Mouse (Mus musculus) embryonic facial prominence, embryonic 13.5 days (tissue): ENCODE measurements around the gene Plekhh2. TPM values are rescaled to one million over a fixed set of nuclear protein-coding genes. Genes with fewer than 3 reads are reported as not detected.
"Not testable (repeated sequence)": the region's sequence is repeated elsewhere in the genome, so short reads cannot be mapped to it uniquely, and the experiment has no call there.

Experiments used
- ATAC-seq: fragments of 200-750 bp; cut with Nextera tagmentation; 2 replicates; pipeline ENCODE4 v1.8.0; 2017; ENCODE audit warnings: low read depth; ENCODE audit not compliant: insufficient number of reproducible peaks, insufficient read depth, low FRiP score, low TSS enrichment
- H3K27ac ChIP-seq: fragments of 300-500 bp; sonication (generic); 2 replicates; pipeline ENCODE4 v1.5.1; 2015; ENCODE audit warnings: moderate library complexity, mild to moderate bottlenecking, inconsistent platforms
- H3K27me3 ChIP-seq: fragments of 300-500 bp; sonication (generic); 2 replicates; pipeline ENCODE4 v1.6.1; 2015; ENCODE audit warnings: mild to moderate bottlenecking, inconsistent platforms
- H3K36me3 ChIP-seq: fragments of 300-500 bp; sonication (generic); 2 replicates; pipeline ENCODE4 v1.6.1; 2015; ENCODE audit warnings: mild to moderate bottlenecking, inconsistent platforms
- H3K4me1 ChIP-seq: fragments of 300-500 bp; sonication (generic); 2 replicates; pipeline ENCODE4 v1.6.1; 2015; ENCODE audit warnings: inconsistent platforms
- H3K4me2 ChIP-seq: fragments of 300-500 bp; sonication (generic); 2 replicates; pipeline ENCODE4 v1.6.1; 2015; ENCODE audit warnings: moderate library complexity, mild to moderate bottlenecking, inconsistent platforms
- H3K4me3 ChIP-seq: fragments of 300-500 bp; sonication (generic); 2 replicates; pipeline ENCODE4 v1.5.1; 2015; ENCODE audit warnings: mild to moderate bottlenecking, inconsistent platforms
- H3K9ac ChIP-seq: fragments of 300-500 bp; sonication (generic); 2 replicates; pipeline ENCODE4 v1.6.1; 2015; ENCODE audit warnings: mild to moderate bottlenecking, inconsistent platforms
- H3K9me3 ChIP-seq: fragments of 300-500 bp; sonication (generic); 2 replicates; pipeline ENCODE4 v1.6.1; 2016; ENCODE audit warnings: inconsistent platforms
- WGBS: fragments of 180-500 bp; shearing (Covaris S2); methylation state at CpG from one replicate; pipeline ENCODE4 v1.1.7; 2015; ENCODE audit warnings: mixed read lengths; 5-methylcytosine and 5-hydroxymethylcytosine counted together
- polyA plus RNA-seq: library from polyadenylated mRNA; unstranded; fragments of >200 nt; fragmentation: Nextera tagmentation; extraction: Ambion mirVana; gene quantifications from 2 replicates; pipeline ENCODE4 v1.2.1, GENCODE M21; 2015

Plekhh2 gene
- polyA plus RNA-seq, 1 experiment from 2014 or later = 9.2 TPM

- peaks cover 5% of the 10 kb centered on the region; the same call in 1 of the 2 replicates for H3K36me3 ChIP-seq
- H3K9ac ChIP-seq = no peak overlapping the region
- H3K4me2 ChIP-seq = no peak overlapping the region
- no peaks in the 10 kb centered on the region for H3K27me3 ChIP-seq
- H3K4me3 ChIP-seq = no peak overlapping the region
- peaks cover 5% of the 10 kb centered on the region; the same call in 1 of the 2 replicates for H3K4me1 ChIP-seq
- no peak for ATAC-seq
- H3K9me3 ChIP-seq = no peaks in the 10 kb centered on the region
- 81% methylated on average over 5 of the region's 5 CpGs for WGBS
- H3K27ac ChIP-seq = no peak overlapping the region
Measured at GRCm38 (mm10) chr17:84550902-84551877, 39.5 kb downstream of the Plekhh2 start.

- no peaks in the 10 kb centered on the region for H3K9me3 ChIP-seq
- H3K27me3 ChIP-seq = no peaks in the 10 kb centered on the region
- H3K9ac ChIP-seq = no peak overlapping the region
- H3K4me3 ChIP-seq = no peak overlapping the region
- WGBS = 71% methylated on average over 5 of the region's 5 CpGs
- no peak overlapping the region; the same call in 1 of the 2 replicates for H3K27ac ChIP-seq
- ATAC-seq = no peak
- peaks cover 5% of the 10 kb centered on the region; the same call in 1 of the 2 replicates for H3K4me1 ChIP-seq
- H3K4me2 ChIP-seq = no peak overlapping the region
- peaks cover 5% of the 10 kb centered on the region; the same call in 1 of the 2 replicates for H3K36me3 ChIP-seq
Measured at GRCm38 (mm10) chr17:84552230-84552629, 40.5 kb downstream of the Plekhh2 start.

- Histone ChIP-seq H3K4me1 (peaks cover 22% of the 10 kb centered on the region), H3K36me3 (peaks cover 37% of the 10 kb centered on the region)
- H3K9ac ChIP-seq, H3K9me3 ChIP-seq, H3K4me3 ChIP-seq, H3K27me3 ChIP-seq, ATAC-seq, H3K4me2 ChIP-seq, H3K27ac ChIP-seq: not testable (repeated sequence)
Measured at GRCm38 (mm10) chr17:84564264-84564663, 52.6 kb downstream of the Plekhh2 start.

GRCm38 (mm10) chr17:84565762-84566161, 54.1 kb downstream of the Plekhh2 start:
- Histone ChIP-seq H3K9me3 (no peaks in the 10 kb centered on the region), H3K4me1 (peaks cover 22% of the 10 kb centered on the region), H3K36me3 (peaks cover 28% of the 10 kb centered on the region), H3K4me2 (no peak overlapping the region), H3K27me3 (no peaks in the 10 kb centered on the region), H3K27ac (peak overlapping the region; percentile 84; the same call in 1 of the 2 replicates), H3K9ac (no peak overlapping the region), H3K4me3 (no peak overlapping the region)
- 92% methylated on average over 6 of the region's 6 CpGs for WGBS
- ATAC-seq = no peak

- ATAC-seq = peak; percentile 86
- peaks cover 22% of the 10 kb centered on the region for H3K4me1 ChIP-seq
- peak overlapping the region; percentile 84 for H3K27ac ChIP-seq
- no peaks in the 10 kb centered on the region for H3K27me3 ChIP-seq
- no peak overlapping the region for H3K4me3 ChIP-seq
- H3K9ac ChIP-seq = peak overlapping the region; percentile 32; the same call in 1 of the 2 replicates
- WGBS = 21% methylated on average over 27 of the region's 27 CpGs
- peaks cover 26% of the 10 kb centered on the region for H3K36me3 ChIP-seq
- no peaks in the 10 kb centered on the region for H3K9me3 ChIP-seq
- H3K4me2 ChIP-seq = peak overlapping the region; percentile 48
Measured at GRCm38 (mm10) chr17:84566773-84567555, 55.3 kb downstream of the Plekhh2 start.

- Histone ChIP-seq H3K27me3 (no peaks in the 10 kb centered on the region), H3K9ac (no peak overlapping the region), H3K4me1 (peaks cover 22% of the 10 kb centered on the region), H3K4me2 (no peak overlapping the region), H3K27ac (no peak overlapping the region), H3K4me3 (no peak overlapping the region), H3K9me3 (no peaks in the 10 kb centered on the region), H3K36me3 (peaks cover 21% of the 10 kb centered on the region)
- ATAC-seq = no peak
- 87% methylated on average over 12 of the region's 12 CpGs for WGBS
Measured at GRCm38 (mm10) chr17:84568807-84569206, 57.1 kb downstream of the Plekhh2 start.

- no peaks in the 10 kb centered on the region for H3K27me3 ChIP-seq
- H3K9ac ChIP-seq = no peak overlapping the region
- ATAC-seq = no peak
- H3K9me3 ChIP-seq = no peaks in the 10 kb centered on the region
- peaks cover 16% of the 10 kb centered on the region for H3K36me3 ChIP-seq
- H3K4me2 ChIP-seq = no peak overlapping the region
- no peak overlapping the region for H3K27ac ChIP-seq
- H3K4me3 ChIP-seq = no peak overlapping the region
- peaks cover 22% of the 10 kb centered on the region for H3K4me1 ChIP-seq
- WGBS = 79% methylated on average over 8 of the region's 8 CpGs
Measured at GRCm38 (mm10) chr17:84569770-84570169, 58.1 kb downstream of the Plekhh2 start.

- peaks cover 14% of the 10 kb centered on the region for H3K36me3 ChIP-seq
- H3K4me3 ChIP-seq = no peak overlapping the region
- no peaks in the 10 kb centered on the region for H3K27me3 ChIP-seq
- no peak overlapping the region for H3K27ac ChIP-seq
- ATAC-seq = no peak
- WGBS = 85% methylated on average over 18 of the region's 18 CpGs
- H3K9me3 ChIP-seq = no peaks in the 10 kb centered on the region
- H3K9ac ChIP-seq = no peak overlapping the region
- no peak overlapping the region for H3K4me2 ChIP-seq
- peaks cover 12% of the 10 kb centered on the region for H3K4me1 ChIP-seq
Measured at GRCm38 (mm10) chr17:84571629-84572028, 59.9 kb downstream of the Plekhh2 start.

GRCm38 (mm10) chr17:84573305-84573704, 61.6 kb downstream of the Plekhh2 start:
- H3K27ac ChIP-seq = no peak overlapping the region
- ATAC-seq = no peak

GRCm38 (mm10) chr17:84573940-84574339, 62.2 kb downstream of the Plekhh2 start:
- Histone ChIP-seq H3K4me2 (no peak overlapping the region), H3K9ac (no peak overlapping the region), H3K27ac (no peak overlapping the region), H3K9me3 (no peaks in the 10 kb centered on the region), H3K36me3 (peaks cover 21% of the 10 kb centered on the region), H3K27me3 (no peaks in the 10 kb centered on the region), H3K4me3 (no peak overlapping the region), H3K4me1 (no peaks in the 10 kb centered on the region)
- no peak for ATAC-seq
- WGBS = 82% methylated on average over 5 of the region's 5 CpGs

More at GRCm38 (mm10) chr17:84573305-84573704, 61.6 kb downstream of the Plekhh2 start:
- Histone ChIP-seq H3K9ac (no peak overlapping the region), H3K36me3 (peaks cover 17% of the 10 kb centered on the region), H3K4me2 (no peak overlapping the region), H3K4me3 (no peak overlapping the region), H3K27me3 (no peaks in the 10 kb centered on the region), H3K9me3 (no peaks in the 10 kb centered on the region), H3K4me1 (no peaks in the 10 kb centered on the region)
- WGBS = 94% methylated on average over 9 of the region's 9 CpGs

GRCm38 (mm10) chr17:84575108-84575507, 63.4 kb downstream of the Plekhh2 start:
- Histone ChIP-seq H3K9ac (no peak overlapping the region), H3K9me3 (no peaks in the 10 kb centered on the region), H3K27me3 (no peaks in the 10 kb centered on the region), H3K4me1 (peaks cover 8% of the 10 kb centered on the region; the same call in 1 of the 2 replicates), H3K4me2 (no peak overlapping the region), H3K4me3 (no peak overlapping the region), H3K27ac (no peak overlapping the region), H3K36me3 (peaks cover 21% of the 10 kb centered on the region)
- WGBS = 91% methylated on average over 5 of the region's 5 CpGs
- ATAC-seq = no peak
